Mouse (Mus musculus) ES-Bruce4 (cell line): ENCODE measurements around the gene Tmem107.

Experiments used
- CTCF ChIP-seq: IDR thresholded peaks from one replicate; pipeline ENCODE4 v1.8.1; 2011; ENCODE audit warnings: low read depth, low read length
- POLR2A ChIP-seq: IDR thresholded peaks from one replicate; pipeline ENCODE4 v1.8.1; 2011; ENCODE audit warnings: low read length; ENCODE audit not compliant: insufficient read depth

DNA sequence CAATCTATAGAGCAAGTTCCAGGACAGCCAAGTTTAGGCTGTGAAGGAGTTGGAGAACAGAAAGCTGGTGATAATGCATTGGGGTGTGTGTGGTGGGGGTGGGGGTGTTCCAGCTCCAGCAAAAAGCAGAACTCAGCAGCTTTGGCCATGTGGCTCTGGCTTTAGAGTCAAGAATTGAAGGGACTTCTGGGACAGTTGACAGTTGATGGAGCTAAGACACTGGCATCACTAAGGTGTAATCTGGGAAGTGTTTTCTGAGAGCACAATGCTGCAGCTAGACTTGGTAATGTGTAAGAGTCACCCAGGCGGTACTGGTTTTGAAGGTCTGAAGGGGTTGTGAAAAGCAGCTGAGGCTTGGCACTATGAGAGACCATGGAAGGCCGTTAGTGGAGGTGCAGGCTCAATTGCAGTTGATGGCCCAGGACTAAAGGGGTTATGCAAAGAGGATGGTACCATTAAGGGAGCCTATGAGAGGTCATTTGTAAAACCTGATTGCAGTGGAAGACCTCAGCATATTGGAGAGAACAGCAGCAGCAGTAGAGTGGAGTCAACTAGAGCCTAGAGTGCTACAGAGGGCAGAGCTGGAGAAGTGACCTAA lies 17.7 kb upstream of the Tmem107 start:
- no peak for TF ChIP-seq CTCF
- no peak for TF ChIP-seq POLR2A
